ENCODE assay signal across 22 mouse cellular contexts in genomic region chr2:51267662-51268061, GRCm38 (mm10).
A peak's percentile ranks its signal among the peaks of the same experiment; 100 is the strongest.
DNase-seq lines count a peak whose midpoint lies in the region; ATAC-seq lines count a peak whose summit lies in the region.
"Had no signal": no experiment of that assay in that cellular context is flagged by ENCODE, and none has a peak within 500 bp of the region (broad histone marks: within the 10 kb centered on the region; RNA-seq: fewer than 3 reads in every experiment).

No protein-coding gene starts in this region.

- peaks cover 17% of the 10 kb centered on the region for H3K4me1 ChIP-seq in embryonic facial prominence, embryonic 13.5 days
- peaks cover 25% of the 10 kb centered on the region for H3K4me1 ChIP-seq in limb, embryonic 10.5 days
- H3K4me1 ChIP-seq: hindbrain, embryonic 12.5 days; midbrain, embryonic 12.5 days had no signal

- peak overlapping the region; percentile 67; the same call in 1 of the 2 replicates for H3K27ac ChIP-seq in embryonic facial prominence, embryonic 13.5 days
- peak overlapping the region; percentile 82 for H3K27ac ChIP-seq in limb, embryonic 10.5 days
- H3K27ac ChIP-seq: heart, adult 2 months; hindbrain, embryonic 12.5 days; kidney, postnatal 0 days; macrophage; midbrain, embryonic 12.5 days had no signal

- H3K9me3 ChIP-seq in embryonic facial prominence, embryonic 13.5 days: no peaks in the 10 kb centered on the region
- no peaks in the 10 kb centered on the region for H3K9me3 ChIP-seq in limb, embryonic 10.5 days (replicated peaks)
- H3K9me3 ChIP-seq: hindbrain, embryonic 12.5 days; midbrain, embryonic 12.5 days had no signal

- WGBS in embryonic facial prominence, embryonic 13.5 days: 19% methylated on average over 5 of the region's 5 CpGs
- 21% methylated on average over 5 of the region's 5 CpGs for WGBS in limb, embryonic 10.5 days

- H3K9ac ChIP-seq in embryonic facial prominence, embryonic 13.5 days: no peak overlapping the region
- H3K9ac ChIP-seq: hindbrain, embryonic 12.5 days; midbrain, embryonic 12.5 days had no signal

- H3K4me3 ChIP-seq in embryonic facial prominence, embryonic 13.5 days: no peak overlapping the region
- H3K4me3 ChIP-seq in limb, embryonic 10.5 days: no peak overlapping the region
- H3K4me3 ChIP-seq: erythroblast, embryonic 14.5 days; heart, adult 2 months; hindbrain, embryonic 12.5 days; midbrain, embryonic 12.5 days had no signal

- peak; percentile 84 for ATAC-seq in embryonic facial prominence, embryonic 13.5 days (ENCODE audit: insufficient number of reproducible peaks, insufficient read depth, low FRiP score, low TSS enrichment, low read depth)
- no peak for ATAC-seq in megakaryocyte-erythroid progenitor cell, adult 5-6 weeks (replicated peaks; ENCODE audit: low FRiP score, low TSS enrichment, poor library complexity, severe bottlenecking)
- ATAC-seq: forebrain, embryonic 14.5 days; lung, postnatal 0 days had no signal

- no peaks in the 10 kb centered on the region for H3K36me3 ChIP-seq in embryonic facial prominence, embryonic 13.5 days
- H3K36me3 ChIP-seq in limb, embryonic 10.5 days: no peaks in the 10 kb centered on the region
- H3K36me3 ChIP-seq: hindbrain, embryonic 12.5 days; midbrain, embryonic 12.5 days had no signal

- peak; percentile 20 for DNase-seq in embryo, embryonic 11.5 days (ENCODE audit: low read depth, low spot score)
- peak; percentile 40 for DNase-seq in limb, embryonic 10.5 days (ENCODE audit: low spot score)
- DNase-seq in mesoderm, embryonic 11.5 days (ENCODE audit: low read depth, low spot score): peak; percentile 39
- no peak for DNase-seq in urinary bladder, postnatal 14 days (ENCODE audit: low spot score)
- no peak for DNase-seq in layer of hippocampus, postnatal 10 days (ENCODE audit: low spot score in 2 of 2)
- DNase-seq: adrenal gland, postnatal 10 days; cerebellum, adult 2 months; cerebellum, postnatal 36 days; gastrocnemius, postnatal 14 days; heart, adult 2 months; kidney, adult 18-20 months; layer of hippocampus, adult 9-11 months; spleen, adult 18-20 months had no signal

- H3K27me3 ChIP-seq in embryonic facial prominence, embryonic 13.5 days: no peaks in the 10 kb centered on the region
- H3K27me3 ChIP-seq in limb, embryonic 10.5 days (ENCODE audit: low read depth, poor library complexity, severe bottlenecking): no peaks in the 10 kb centered on the region
- H3K27me3 ChIP-seq: hindbrain, embryonic 12.5 days; midbrain, embryonic 12.5 days had no signal

- peak overlapping the region; percentile 4; the same call in 1 of the 2 replicates for H3K4me2 ChIP-seq in embryonic facial prominence, embryonic 13.5 days
- H3K4me2 ChIP-seq: hindbrain, embryonic 12.5 days; midbrain, embryonic 12.5 days had no signal

Comparison
In these comparisons a context has a peak if more than half of its experiments do, and no peak if none do; other contexts are left out.
1. DNase-seq: peak in embryo, embryonic 11.5 days (single experiment), limb, embryonic 10.5 days (single experiment) and mesoderm, embryonic 11.5 days (single experiment); none in urinary bladder, postnatal 14 days (single experiment) and layer of hippocampus, postnatal 10 days (0 of 2).